Mouse (Mus musculus): Measurements from ENCODE around the gene Pim2. TPM values are rescaled to one million over a fixed set of nuclear protein-coding genes. Genes with fewer than 3 reads are reported as not detected.

Pim2 gene
- polyA plus RNA-seq (2015; fragmentation: Nextera tagmentation; extraction: Ambion mirVana): 16.3 and 17.6 TPM in 2 replicates

GRCm38 (mm10) chrX:7878007-7878419 lies at the start of gene Pim2:
TSS of gene Pim2 (plus strand) at chrX:7878262.
- Histone ChIP-seq H3K9ac (replicated peaks) (peak within 1 kb of the TSS; percentile 54), H3K4me3 (peak within 1 kb of the TSS; percentile 53), H3K4me2 (replicated peaks) (peak within 1 kb of the TSS; percentile 91), H3K4me1 (peaks cover 19% of the 10 kb centered on the region), H3K9me3 (no peaks in the 10 kb centered on the region), H3K36me3 (0 out of 2 replicates have a peak, but pooled peaks cover 5% of the 10 kb centered on the region), H3K27ac (replicated peaks) (peak within 1 kb of the TSS; percentile 56), H3K27me3 (no peaks in the 10 kb centered on the region)
- peak; percentile 91 for ATAC-seq (replicated peaks)
- WGBS: 11% methylated on average over 38 of the region's 38 CpGs

- 95% methylated on average over 1 of the region's 1 CpGs for WGBS
- H3K27me3 ChIP-seq: no peaks in the 10 kb centered on the region
- H3K9ac ChIP-seq (replicated peaks): no peak overlapping the region
- no peak overlapping the region for H3K27ac ChIP-seq (replicated peaks)
- H3K4me2 ChIP-seq (replicated peaks): no peak overlapping the region
- no peaks in the 10 kb centered on the region for H3K9me3 ChIP-seq
- H3K36me3 ChIP-seq: no peaks in the 10 kb centered on the region
- no peak overlapping the region for H3K4me3 ChIP-seq
- ATAC-seq (replicated peaks): no peak
- H3K4me1 ChIP-seq: no peaks in the 10 kb centered on the region
Observed at GRCm38 (mm10) chrX:7837146-7837545, 40.9 kb upstream of the Pim2 start.

GRCm38 (mm10) chrX:7840842-7841162 lies 37.3 kb upstream of the Pim2 start:
- Histone ChIP-seq H3K27ac (replicated peaks) (peak overlapping the region; percentile 94), H3K4me3 (peak overlapping the region; percentile 80), H3K9ac (replicated peaks) (no peak overlapping the region), H3K4me1 (peaks cover 30% of the 10 kb centered on the region), H3K9me3 (no peaks in the 10 kb centered on the region), H3K36me3 (no peaks in the 10 kb centered on the region), H3K4me2 (replicated peaks) (peak overlapping the region; percentile 40), H3K27me3 (no peaks in the 10 kb centered on the region)
- 23% methylated on average over 7 of the region's 7 CpGs for WGBS
- ATAC-seq (replicated peaks): no peak

- Histone ChIP-seq H3K4me2 (replicated peaks) (peak within 1 kb of the TSS; percentile 64), H3K9me3 (no peaks in the 10 kb centered on the region), H3K4me1 (peaks cover 32% of the 10 kb centered on the region), H3K9ac (replicated peaks) (peak within 1 kb of the TSS; percentile 81), H3K27me3 (no peaks in the 10 kb centered on the region), H3K27ac (replicated peaks) (peak within 1 kb of the TSS; percentile 94), H3K4me3 (peak within 1 kb of the TSS; percentile 80), H3K36me3 (no peaks in the 10 kb centered on the region)
- peak; percentile 98 for ATAC-seq (replicated peaks)
- 19% methylated on average over 74 of the region's 74 CpGs for WGBS
Observed at GRCm38 (mm10) chrX:7841163-7842162, 36.6 kb upstream of the Pim2 start, which contains the start of gene Otud5. TSS of gene Otud5 (plus strand) at chrX:7841364.

- H3K4me2 ChIP-seq (replicated peaks): peak overlapping the region; percentile 64
- H3K4me3 ChIP-seq: peak overlapping the region; percentile 80
- H3K9ac ChIP-seq (replicated peaks): peak overlapping the region; percentile 81
- peak overlapping the region; percentile 94 for H3K27ac ChIP-seq (replicated peaks)
- H3K9me3 ChIP-seq: no peaks in the 10 kb centered on the region
- 20% methylated on average over 42 of the region's 42 CpGs for WGBS
- no peaks in the 10 kb centered on the region for H3K27me3 ChIP-seq
- ATAC-seq (replicated peaks): no peak
- peaks cover 32% of the 10 kb centered on the region for H3K4me1 ChIP-seq
- H3K36me3 ChIP-seq: no peaks in the 10 kb centered on the region
Observed at GRCm38 (mm10) chrX:7842318-7842717, 35.7 kb upstream of the Pim2 start.

- 50% methylated on average over 2 of the region's 2 CpGs for WGBS
- no peak overlapping the region for H3K4me3 ChIP-seq
- H3K9ac ChIP-seq (replicated peaks): no peak overlapping the region
- no peak overlapping the region for H3K27ac ChIP-seq (replicated peaks)
- no peaks in the 10 kb centered on the region for H3K27me3 ChIP-seq
- H3K36me3 ChIP-seq: peaks cover 3% of the 10 kb centered on the region; the same call in 1 of the 2 replicates
- H3K4me1 ChIP-seq: peaks cover 28% of the 10 kb centered on the region
- no peak for ATAC-seq (replicated peaks)
- H3K9me3 ChIP-seq: no peaks in the 10 kb centered on the region
- no peak overlapping the region for H3K4me2 ChIP-seq (replicated peaks)
Observed at GRCm38 (mm10) chrX:7847845-7848244, 30.2 kb upstream of the Pim2 start.

GRCm38 (mm10) chrX:7854578-7854977 lies 23.5 kb upstream of the Pim2 start:
- ATAC-seq (replicated peaks): no peak
- WGBS: 41% methylated on average over 2 of the region's 2 CpGs

GRCm38 (mm10) chrX:7859191-7859753 lies 18.8 kb upstream of the Pim2 start:
- H3K4me3 ChIP-seq: no peak overlapping the region
- no peaks in the 10 kb centered on the region for H3K27me3 ChIP-seq

More at GRCm38 (mm10) chrX:7854578-7854977, 23.5 kb upstream of the Pim2 start:
- Histone ChIP-seq H3K9ac (replicated peaks) (no peak overlapping the region), H3K9me3 (no peaks in the 10 kb centered on the region), H3K4me1 (no peaks in the 10 kb centered on the region), H3K27me3 (no peaks in the 10 kb centered on the region), H3K4me3 (no peak overlapping the region), H3K27ac (replicated peaks) (no peak overlapping the region), H3K4me2 (replicated peaks) (no peak overlapping the region), H3K36me3 (peaks cover 3% of the 10 kb centered on the region)

GRCm38 (mm10) chrX:7863181-7863580 lies 14.9 kb upstream of the Pim2 start:
- Histone ChIP-seq H3K36me3 (peaks cover 4% of the 10 kb centered on the region; the same call in 1 of the 2 replicates), H3K4me1 (no peaks in the 10 kb centered on the region), H3K9me3 (no peaks in the 10 kb centered on the region), H3K27me3 (no peaks in the 10 kb centered on the region), H3K4me2 (replicated peaks) (no peak overlapping the region), H3K27ac (replicated peaks) (no peak overlapping the region), H3K4me3 (no peak overlapping the region), H3K9ac (replicated peaks) (no peak overlapping the region)
- no peak for ATAC-seq (replicated peaks)
- 100% methylated on average over 1 of the region's 1 CpGs for WGBS

More at GRCm38 (mm10) chrX:7859191-7859753, 18.8 kb upstream of the Pim2 start:
- ATAC-seq (replicated peaks): no peak
- peaks cover 4% of the 10 kb centered on the region; the same call in 1 of the 2 replicates for H3K36me3 ChIP-seq
- no peak overlapping the region for H3K27ac ChIP-seq (replicated peaks)
- H3K9me3 ChIP-seq: no peaks in the 10 kb centered on the region
- H3K9ac ChIP-seq (replicated peaks): no peak overlapping the region
- WGBS: 91% methylated on average over 2 of the region's 3 CpGs
- H3K4me1 ChIP-seq: no peaks in the 10 kb centered on the region
- H3K4me2 ChIP-seq (replicated peaks): no peak overlapping the region

- Histone ChIP-seq H3K36me3 (peaks cover 2% of the 10 kb centered on the region; the same call in 1 of the 2 replicates), H3K27ac (replicated peaks) (no peak overlapping the region), H3K4me3 (no peak overlapping the region), H3K27me3 (no peaks in the 10 kb centered on the region), H3K9me3 (no peaks in the 10 kb centered on the region), H3K4me2 (replicated peaks) (no peak overlapping the region), H3K9ac (replicated peaks) (no peak overlapping the region), H3K4me1 (no peaks in the 10 kb centered on the region)
- ATAC-seq (replicated peaks): no peak
- WGBS: 81% methylated on average over 3 of the region's 3 CpGs
Observed at GRCm38 (mm10) chrX:7864551-7864950, 13.5 kb upstream of the Pim2 start.

GRCm38 (mm10) chrX:7865343-7865742 lies 12.7 kb upstream of the Pim2 start:
- no peak overlapping the region for H3K4me2 ChIP-seq (replicated peaks)
- no peaks in the 10 kb centered on the region for H3K9me3 ChIP-seq
- no peaks in the 10 kb centered on the region for H3K27me3 ChIP-seq
- H3K4me1 ChIP-seq: no peaks in the 10 kb centered on the region
- H3K36me3 ChIP-seq: no peaks in the 10 kb centered on the region
- H3K27ac ChIP-seq (replicated peaks): no peak overlapping the region
- WGBS: 72% methylated on average over 2 of the region's 2 CpGs
- ATAC-seq (replicated peaks): no peak
- H3K4me3 ChIP-seq: no peak overlapping the region
- H3K9ac ChIP-seq (replicated peaks): no peak overlapping the region

GRCm38 (mm10) chrX:7865786-7866185 lies 12.3 kb upstream of the Pim2 start:
- Histone ChIP-seq H3K9ac (replicated peaks) (no peak overlapping the region), H3K4me3 (no peak overlapping the region), H3K27ac (replicated peaks) (no peak overlapping the region), H3K27me3 (no peaks in the 10 kb centered on the region), H3K9me3 (no peaks in the 10 kb centered on the region), H3K4me1 (no peaks in the 10 kb centered on the region), H3K36me3 (no peaks in the 10 kb centered on the region), H3K4me2 (replicated peaks) (no peak overlapping the region)
- no peak for ATAC-seq (replicated peaks)
- 67% methylated on average over 2 of the region's 2 CpGs for WGBS

Data from forebrain, embryonic 15.5 days (tissue).